Mouse (Mus musculus) left cerebral cortex, adult 2 months (tissue): ENCODE results near the gene 4933406M09Rik. TPM values are rescaled to one million over a fixed set of nuclear protein-coding genes. Genes with fewer than 3 reads are reported as not detected.

ENCODE experiments used
- DNase-seq, 2 experiments: peaks; one replicate each; pipeline ENCODE4 v3.0.0; 2021 to 2022; ENCODE audit warnings: low spot score in 2 of 2, mixed read lengths in 1 of 2; ENCODE audit errors: extremely low spot score in 1 of 2
- H3K27ac ChIP-seq: fragments of 200-600 bp; 2 replicates; pipeline ENCODE4 v1.8.1; 2022
- H3K4me3 ChIP-seq: fragments of 200-600 bp; 2 replicates; pipeline ENCODE4 v1.8.1; 2022
- CTCF ChIP-seq: fragments of 200-600 bp; IDR thresholded peaks from 2 replicates; pipeline ENCODE4 v1.8.1; 2022; ENCODE audit warnings: antibody characterized with exemption, mild to moderate bottlenecking, moderate library complexity
- intact Hi-C: fragments of 180-260 bp; cut with DNase I; formaldehyde crosslinking; loops from one replicate; pipeline ENCODE4 v1.15.1; 2025
- total RNA-seq, 2 experiments: library from RNA; stranded (reverse); gene quantifications; 2 replicates each; pipeline ENCODE4 v1.2.3; 2021

The 4933406M09Rik gene
- total RNA-seq, 2 experiments from 2014 or later: not detected

DNA sequence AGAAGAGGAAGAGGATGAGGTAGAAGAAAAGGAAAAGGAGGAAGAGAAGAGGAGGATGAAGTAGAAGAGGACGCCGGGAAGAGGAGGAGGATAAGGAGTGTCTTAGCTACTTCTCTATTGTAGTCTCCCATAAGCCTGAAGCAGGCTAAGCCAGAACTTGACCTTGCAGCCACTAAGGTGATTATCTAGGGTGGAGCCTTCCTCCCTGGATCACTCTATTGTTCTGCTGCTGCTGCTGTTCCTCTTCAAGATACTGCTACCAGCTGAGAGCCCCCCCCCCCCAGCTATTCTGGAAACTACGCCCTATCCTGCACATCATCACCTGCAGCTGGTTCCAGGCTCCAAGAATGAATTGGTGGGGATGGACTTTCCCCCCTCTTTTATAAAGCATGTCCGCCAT, 1.2 kb upstream of the 4933406M09Rik start:
- Histone ChIP-seq H3K27ac (no peak overlapping the region), H3K4me3 (no peak overlapping the region)
- intact Hi-C loops: no loop called here
- no peak for DNase-seq
- TF ChIP-seq CTCF: no peak

DNA sequence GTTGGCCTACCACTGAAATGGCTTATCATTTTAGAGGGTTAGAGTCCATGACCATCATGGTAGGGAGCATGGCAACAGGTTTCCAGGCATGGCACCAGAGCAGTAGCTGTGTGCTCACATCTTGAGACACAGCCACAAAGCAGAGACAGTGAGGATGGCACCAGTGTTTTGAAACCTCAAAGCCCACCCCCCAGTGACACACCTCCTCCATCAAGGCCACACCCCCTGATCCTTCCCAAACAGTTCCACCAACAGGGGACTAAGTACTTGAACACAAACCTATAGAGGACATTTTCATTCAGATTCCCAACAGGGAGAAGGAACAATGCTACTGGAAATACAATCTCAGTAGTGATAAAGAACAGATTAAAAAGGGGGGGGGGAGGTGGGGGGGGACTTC, 564 bp upstream of the 4933406M09Rik start:
- intact Hi-C loops: no loop called here

DNA sequence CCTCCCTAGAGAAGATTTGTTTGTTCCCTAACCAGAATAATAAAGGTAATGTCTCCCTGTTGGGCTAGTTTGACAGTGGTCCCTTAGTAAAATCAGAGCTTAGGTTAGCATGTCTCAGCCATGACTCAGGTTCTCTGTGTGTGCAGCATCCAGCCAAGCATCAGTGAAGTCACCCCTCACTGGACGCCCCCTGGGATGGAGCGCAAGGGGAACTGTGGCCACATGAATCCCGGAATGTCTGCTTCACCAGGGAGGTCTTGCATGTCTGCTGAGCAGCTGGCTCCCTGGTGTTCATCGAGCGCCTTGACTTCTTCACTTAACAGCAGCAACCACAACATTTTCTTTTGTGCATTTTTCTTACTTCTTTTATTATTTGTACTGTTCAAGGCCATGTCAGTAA, 8.1 kb downstream of the 4933406M09Rik start:
- DNase-seq: no peak
- Histone ChIP-seq H3K4me3 (no peak overlapping the region), H3K27ac (no peak overlapping the region)
- intact Hi-C loops: no loop called here
- no peak for TF ChIP-seq CTCF

More for the DNA sequence above, 564 bp upstream of the 4933406M09Rik start:
- Histone ChIP-seq H3K27ac (no peak overlapping the region), H3K4me3 (no peak overlapping the region)
- TF ChIP-seq CTCF: no peak
- DNase-seq: no peak

DNA sequence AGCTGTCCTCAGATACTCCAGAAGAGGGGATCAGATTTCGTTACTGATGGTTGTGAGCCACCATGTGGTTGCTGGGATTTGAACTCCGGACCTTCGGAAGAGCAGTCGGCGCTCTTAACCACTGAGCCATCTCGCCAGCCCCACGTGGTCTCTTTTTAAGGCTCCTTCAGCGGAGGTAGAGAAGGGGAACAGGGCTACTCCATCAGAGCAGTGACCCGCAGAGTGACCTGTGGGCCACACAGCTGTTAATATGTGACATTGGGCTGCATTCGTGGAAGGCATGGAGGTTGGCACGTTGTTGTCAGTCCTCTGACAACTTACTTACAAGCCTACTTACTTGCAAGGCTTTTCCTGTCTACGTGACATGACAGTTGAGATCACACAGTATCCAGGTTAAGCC, 12.5 kb downstream of the 4933406M09Rik start:
- no peak overlapping the region for H3K27ac ChIP-seq
- no peak for TF ChIP-seq CTCF
- no peak overlapping the region for H3K4me3 ChIP-seq
- DNase-seq: no peak
- intact Hi-C loops: no loop called here

DNA sequence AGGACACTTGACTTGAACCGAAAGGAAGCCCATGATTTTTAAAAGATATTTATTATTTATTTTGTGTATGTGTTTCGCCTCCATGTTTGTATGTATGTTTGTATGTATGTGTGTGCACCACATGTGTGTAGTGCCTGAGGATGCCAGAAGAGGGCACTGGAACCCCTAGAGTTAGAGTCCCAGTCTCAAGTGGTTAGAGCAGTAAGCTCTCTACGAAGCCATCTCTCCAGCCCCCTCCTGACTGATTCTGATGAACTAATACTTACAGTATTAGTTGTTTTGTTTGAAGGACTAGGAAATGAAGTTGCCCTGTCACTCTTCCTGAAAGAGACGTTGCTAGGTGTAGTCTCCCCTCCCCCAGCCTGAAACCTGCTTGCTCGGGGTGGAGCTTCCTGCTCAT, 14.0 kb downstream of the 4933406M09Rik start:
- intact Hi-C loops: no loop called here
- DNase-seq: no peak
- Histone ChIP-seq H3K27ac (no peak overlapping the region), H3K4me3 (no peak overlapping the region)
- peak; percentile 15 for TF ChIP-seq CTCF

DNA sequence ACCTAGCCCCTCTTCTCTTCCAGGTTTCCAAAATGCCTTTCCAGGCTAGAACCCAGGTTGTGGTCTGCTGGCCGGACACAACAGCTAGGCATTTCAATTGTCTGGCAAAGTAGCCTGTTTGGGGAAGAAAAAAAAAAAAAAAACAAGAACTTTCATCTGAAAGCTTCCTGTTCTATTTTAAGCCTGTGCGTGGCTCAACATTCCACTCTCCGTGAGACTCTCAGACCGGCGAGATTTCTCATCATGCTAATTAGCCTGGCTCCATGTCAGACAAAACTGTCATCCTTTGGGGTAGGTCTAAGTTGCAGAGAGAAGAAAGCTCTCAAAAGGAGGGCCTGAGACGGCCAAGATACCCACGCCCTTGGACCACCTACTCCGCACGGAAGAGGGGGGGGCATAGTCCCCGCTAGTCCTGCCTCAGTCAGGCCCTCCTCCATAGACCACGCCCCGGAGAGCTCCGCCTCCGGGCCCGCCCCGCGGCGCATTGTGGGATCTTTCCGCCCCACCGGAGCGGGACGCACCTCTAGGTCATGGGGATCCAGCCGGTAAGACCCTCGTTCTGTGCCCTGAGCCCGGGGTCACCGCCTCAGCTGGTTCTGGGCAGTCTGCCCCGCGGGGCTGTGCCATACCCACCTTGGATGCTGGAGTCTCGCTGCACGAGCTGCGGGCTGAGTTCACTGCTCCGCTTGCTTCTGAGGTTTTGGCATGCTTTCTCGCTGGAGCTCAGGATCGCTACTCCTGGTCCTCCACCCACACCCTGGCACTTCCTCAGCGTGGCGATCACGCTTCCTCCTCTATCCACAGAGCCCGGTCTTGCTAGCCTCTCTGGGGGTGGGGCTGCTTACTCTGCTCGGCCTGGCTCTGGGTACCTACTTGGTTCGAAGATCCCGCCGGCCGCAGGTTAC, 20.0 kb downstream of the 4933406M09Rik start, which contains the start of gene Cyb5r1:
Gene Cyb5r1, plus strand, starts transcription at position 51 of the 905 bp plus-strand sequence.
- intact Hi-C loops: no loop called here
- no peak for TF ChIP-seq CTCF
- H3K4me3 ChIP-seq: peak within 1 kb of the TSS; percentile 85
- DNase-seq: peak; percentile 58 to 64
- peak within 1 kb of the TSS; percentile 4 for H3K27ac ChIP-seq

DNA sequence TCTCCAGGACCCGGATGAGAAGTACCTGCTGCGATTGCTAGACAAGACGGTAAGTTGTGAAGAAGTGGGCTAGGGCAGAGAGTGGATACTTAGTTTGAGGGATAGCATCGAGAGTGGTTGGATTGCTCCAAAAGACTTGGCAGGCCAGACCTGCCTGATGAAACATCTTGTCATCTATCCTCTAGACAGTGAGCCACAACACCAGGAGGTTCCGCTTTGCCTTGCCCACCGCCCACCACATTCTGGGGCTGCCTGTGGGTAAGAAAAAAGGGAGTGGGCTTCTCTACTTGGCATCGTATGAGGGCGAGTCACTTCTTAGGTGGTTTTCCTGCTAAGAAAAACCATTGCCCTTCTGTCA, 20.7 kb downstream of the 4933406M09Rik start:
- H3K4me3 ChIP-seq: peak overlapping the region; percentile 85
- no peak for DNase-seq
- no peak for TF ChIP-seq CTCF
- intact Hi-C loops: no loop called here
- no peak overlapping the region for H3K27ac ChIP-seq

DNA sequence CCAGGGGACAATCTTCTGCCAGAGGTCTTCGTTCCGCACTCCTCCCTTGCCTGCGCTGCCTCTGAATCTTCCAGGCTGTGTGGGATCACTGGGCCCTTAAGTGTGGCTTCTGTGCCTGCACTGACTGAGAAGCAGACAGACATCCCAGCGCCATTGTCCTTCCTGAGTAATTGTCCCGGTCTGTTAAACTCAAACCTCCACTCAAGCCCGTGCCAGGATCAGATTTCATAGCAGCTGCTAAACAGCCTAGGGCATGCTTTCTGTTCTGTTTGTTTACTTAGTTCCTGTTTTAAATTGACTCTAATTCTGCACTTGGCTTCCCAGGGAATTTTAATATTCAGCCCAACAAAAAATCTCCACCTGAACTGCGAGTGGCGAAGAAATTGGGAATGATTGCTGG, 22.3 kb downstream of the 4933406M09Rik start:
- Histone ChIP-seq H3K27ac (no peak overlapping the region), H3K4me3 (no peak overlapping the region)
- intact Hi-C loops: no loop called here
- no peak for TF ChIP-seq CTCF
- DNase-seq: no peak

DNA sequence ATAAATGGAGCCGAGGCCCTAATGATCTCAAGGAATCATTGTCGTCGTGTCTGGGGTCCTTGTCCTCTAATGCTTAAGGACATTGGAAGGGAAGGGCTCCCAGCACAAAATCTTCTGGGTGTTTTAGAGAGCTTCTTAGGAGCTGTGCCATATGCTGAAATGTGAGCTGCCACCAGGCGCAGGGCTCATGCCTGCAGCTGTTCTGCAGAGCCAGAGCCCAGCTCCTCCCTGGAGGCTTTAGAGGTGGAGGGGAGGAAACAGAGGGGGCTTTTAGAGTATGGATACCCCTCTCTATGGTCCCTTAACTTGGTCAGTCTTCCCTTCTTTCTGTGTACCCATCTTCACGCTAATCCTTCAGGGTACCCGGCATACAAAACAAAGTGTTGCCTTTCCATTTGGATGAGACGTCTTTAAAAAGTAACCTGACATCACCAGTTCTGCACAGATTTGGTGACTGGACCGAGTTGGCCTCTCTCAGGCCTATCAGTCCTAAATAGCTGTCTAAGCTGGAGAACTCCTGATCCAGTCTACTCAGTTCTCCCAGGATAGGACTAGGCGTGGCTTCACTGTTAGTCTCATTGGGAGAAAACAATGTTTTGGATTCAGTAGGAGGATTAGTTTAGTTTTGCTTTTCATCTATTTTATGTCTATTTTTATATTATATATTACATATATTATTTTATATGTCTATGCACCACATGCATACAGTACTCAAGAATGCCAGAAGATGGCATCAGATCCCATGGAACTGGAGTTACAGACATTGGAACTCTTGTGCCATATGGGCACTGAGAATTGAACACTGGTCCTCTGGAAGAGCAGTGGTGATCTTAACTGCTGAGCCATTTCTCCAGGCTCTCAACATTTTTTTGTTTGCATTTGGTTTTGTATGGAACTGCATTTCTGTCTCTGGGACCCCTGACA, 26.2 kb downstream of the 4933406M09Rik start:
- no peak; the same call in none of the 2 replicates for TF ChIP-seq CTCF
- Histone ChIP-seq H3K4me3 (no peak overlapping the region), H3K27ac (no peak overlapping the region)
- no peak for DNase-seq
- intact Hi-C loops: no loop called here

DNA sequence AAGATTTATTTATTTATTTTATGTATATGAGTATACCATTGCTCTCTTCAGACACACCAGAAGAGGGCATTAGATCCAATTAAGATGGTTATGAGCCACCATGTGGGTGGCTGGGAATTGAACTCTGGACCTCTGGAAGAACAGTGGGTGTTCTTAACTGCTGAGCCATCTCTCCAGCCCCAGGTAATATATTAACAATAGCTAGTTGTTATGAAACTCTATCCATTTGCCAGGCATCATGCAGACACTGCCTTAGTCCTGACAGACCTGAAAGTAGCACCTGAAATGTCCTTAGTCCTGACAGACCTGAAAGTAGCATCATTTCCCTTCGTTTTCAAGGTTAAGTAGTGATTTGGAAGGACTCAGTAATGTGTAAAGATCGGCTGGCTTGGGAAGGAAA, 28.3 kb downstream of the 4933406M09Rik start:
- DNase-seq: no peak
- TF ChIP-seq CTCF: no peak
- Histone ChIP-seq H3K4me3 (no peak overlapping the region), H3K27ac (no peak overlapping the region)
- intact Hi-C loops: loop anchor here (2.0 kb wide), 2 partner anchors 51 to 81 kb away; partner anchors contain the start of gene Rabif

DNA sequence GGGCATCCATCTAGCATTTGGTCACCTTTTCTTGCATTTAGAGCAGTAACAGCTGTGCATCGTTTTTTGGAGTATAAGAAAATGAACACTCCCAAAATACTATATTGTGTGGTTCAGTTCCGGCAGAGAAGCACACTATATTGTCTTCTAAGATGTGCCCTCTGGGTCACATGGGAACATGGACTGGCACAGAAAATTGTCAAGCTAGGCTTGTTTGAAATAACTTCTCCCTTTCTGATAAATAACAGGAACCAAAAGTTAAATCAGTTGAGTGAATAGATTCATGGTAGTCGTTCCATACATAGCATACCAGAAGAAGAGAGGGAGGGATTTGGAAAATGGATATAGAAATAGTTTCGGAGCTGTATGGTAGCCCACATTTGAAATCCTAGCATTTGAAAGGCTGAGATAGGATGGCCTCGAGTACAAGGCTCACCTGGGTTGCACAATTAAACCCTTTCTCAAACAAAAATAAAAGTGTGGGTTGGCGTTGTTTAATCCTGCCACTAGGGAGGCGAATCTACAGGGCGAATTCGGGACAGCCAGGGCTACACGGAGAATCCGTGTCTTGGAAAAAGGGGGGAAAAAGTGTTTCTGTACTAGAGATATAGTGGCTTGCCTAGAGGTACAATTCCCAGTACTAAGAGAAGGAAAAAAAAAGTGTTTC, 28.9 kb downstream of the 4933406M09Rik start:
- intact Hi-C loops: loop anchor here (2.0 kb wide), 2 partner anchors 52 to 80 kb away; partner anchors contain the start of gene Rabif
- peak; percentile 25 for TF ChIP-seq CTCF
- Histone ChIP-seq H3K27ac (peak overlapping the region; percentile 80), H3K4me3 (peak overlapping the region; percentile 95)
- no peak for DNase-seq
